In genomic region chr10:4044421-4044820, GRCm38 (mm10) we compare ENCODE assay signal across 29 mouse cellular contexts.
DNase-seq lines count a peak whose midpoint lies in the region; ATAC-seq and TF ChIP-seq lines count a peak whose summit lies in the region.
"Had no signal": no experiment of that assay in that cellular context is flagged by ENCODE, and none has a peak within 500 bp of the region (broad histone marks: within the 10 kb centered on the region; RNA-seq: fewer than 3 reads in every experiment).

No protein-coding gene starts in this region.

- ATAC-seq in intestine, postnatal 0 days, result no peak
- no peak for ATAC-seq in intestine, embryonic 16.5 days
- ATAC-seq in stomach, postnatal 0 days (ENCODE audit: low FRiP score, low TSS enrichment), result no peak
- ATAC-seq: activated CD4-positive, CD25-positive, alpha-beta regulatory T cell, adult 4 months; forebrain, embryonic 13.5 days; forebrain, embryonic 16.5 days; hindbrain, postnatal 0 days; inflammation-experienced regulatory T-cells, adult 6 months; Patski had no signal

- peak; percentile 18; the same call in 1 of the 2 replicates for TF ChIP-seq CTCF in gastrocnemius, adult 2 months (IDR thresholded peaks at IDR 0.05)
- peak; percentile 12; the same call in 1 of the 2 replicates for TF ChIP-seq CTCF in intestine, postnatal 0 days (IDR thresholded peaks at IDR 0.05; ENCODE audit: low read depth)
- TF ChIP-seq CTCF in left cerebral cortex, adult 2 months (IDR thresholded peaks at IDR 0.05), result peak; percentile 11; the same call in 1 of the 2 replicates
- 0 out of 2 replicates have a peak, but pooled peaks have one; percentile 19 for TF ChIP-seq CTCF in stomach, postnatal 0 days (IDR thresholded peaks at IDR 0.05; ENCODE audit: low read depth)

- no peak overlapping the region for H3K4me3 ChIP-seq in gastrocnemius, adult 2 months
- H3K4me3 ChIP-seq in intestine, postnatal 0 days (ENCODE audit: low read depth, low read length), result no peak overlapping the region
- no peak overlapping the region for H3K4me3 ChIP-seq in intestine, embryonic 16.5 days (ENCODE audit: low read length)
- H3K4me3 ChIP-seq in left cerebral cortex, adult 2 months, result no peak overlapping the region
- H3K4me3 ChIP-seq in stomach, postnatal 0 days (ENCODE audit: low read depth, low read length), result no peak overlapping the region
- H3K4me3 ChIP-seq: forebrain, embryonic 10.5 days; forebrain, embryonic 13.5 days; heart, embryonic 10.5 days; heart, embryonic 13.5 days had no signal

- H3K27me3 ChIP-seq in intestine, postnatal 0 days (replicated peaks; ENCODE audit: control insufficient read depth, insufficient read depth, low read length), result no peaks in the 10 kb centered on the region
- no peaks in the 10 kb centered on the region for H3K27me3 ChIP-seq in intestine, embryonic 16.5 days (replicated peaks; ENCODE audit: control insufficient read depth, insufficient read depth, low read length)
- H3K27me3 ChIP-seq in stomach, postnatal 0 days (ENCODE audit: control insufficient read depth, insufficient read depth, low read length), result no peaks in the 10 kb centered on the region
- H3K27me3 ChIP-seq: CH12.LX; forebrain, embryonic 13.5 days; heart, embryonic 13.5 days; Patski had no signal

- no peaks in the 10 kb centered on the region for H3K4me1 ChIP-seq in intestine, postnatal 0 days (replicated peaks; ENCODE audit: control insufficient read depth, insufficient read depth, low read length)
- H3K4me1 ChIP-seq in intestine, embryonic 16.5 days (ENCODE audit: control insufficient read depth, insufficient read depth, low read length), result 0 out of 2 replicates have a peak, but pooled peaks cover 2% of the 10 kb centered on the region
- H3K4me1 ChIP-seq in stomach, postnatal 0 days (replicated peaks; ENCODE audit: control insufficient read depth, insufficient read depth), result no peaks in the 10 kb centered on the region
- H3K4me1 ChIP-seq: forebrain, embryonic 10.5 days; forebrain, embryonic 13.5 days had no signal

- WGBS in intestine, postnatal 0 days, result 70% methylated on average over 7 of the region's 7 CpGs
- WGBS in intestine, embryonic 16.5 days, result 77% methylated on average over 7 of the region's 7 CpGs
- WGBS in stomach, postnatal 0 days, result 71% methylated on average over 7 of the region's 7 CpGs

- H3K4me2 ChIP-seq in intestine, postnatal 0 days (replicated peaks; ENCODE audit: low read depth), result no peak overlapping the region
- no peak overlapping the region for H3K4me2 ChIP-seq in intestine, embryonic 16.5 days (ENCODE audit: low read depth, low read length)
- H3K4me2 ChIP-seq in stomach, postnatal 0 days (replicated peaks; ENCODE audit: low read depth), result no peak overlapping the region
- H3K4me2 ChIP-seq: forebrain, embryonic 13.5 days; heart, embryonic 13.5 days; hindbrain, embryonic 14.5 days had no signal

- intact Hi-C loops in gastrocnemius, adult 2 months (cut with DNase I), result no loop called here
- intact Hi-C loops in left cerebral cortex, adult 2 months (cut with DNase I), result loop anchor here (5.0 kb wide), 1 partner anchor 108 kb away; no protein-coding TSS in a partner anchor
- intact Hi-C loops in left cerebral cortex, postnatal 14 days (cut with DNase I), result no loop called here

- H3K9me3 ChIP-seq in intestine, postnatal 0 days (ENCODE audit: control insufficient read depth), result no peaks in the 10 kb centered on the region
- no peaks in the 10 kb centered on the region for H3K9me3 ChIP-seq in intestine, embryonic 16.5 days (ENCODE audit: control insufficient read depth, low read length)
- no peaks in the 10 kb centered on the region for H3K9me3 ChIP-seq in stomach, postnatal 0 days (ENCODE audit: control insufficient read depth, low read length)
- H3K9me3 ChIP-seq: forebrain, embryonic 10.5 days; forebrain, embryonic 13.5 days; G1E; heart, embryonic 10.5 days; heart, embryonic 13.5 days had no signal

- peak overlapping the region; percentile 58; the same call in 1 of the 2 replicates for H3K27ac ChIP-seq in gastrocnemius, adult 2 months
- H3K27ac ChIP-seq in intestine, postnatal 0 days (ENCODE audit: low read depth, low read length), result no peak overlapping the region
- H3K27ac ChIP-seq in intestine, embryonic 16.5 days (ENCODE audit: low read length), result no peak overlapping the region
- no peak overlapping the region for H3K27ac ChIP-seq in left cerebral cortex, adult 2 months
- H3K27ac ChIP-seq in stomach, postnatal 0 days (replicated peaks), result no peak overlapping the region
- H3K27ac ChIP-seq: forebrain, embryonic 10.5 days; forebrain, embryonic 13.5 days; heart, embryonic 10.5 days; heart, embryonic 13.5 days; hindbrain, embryonic 14.5 days; hindbrain, postnatal 0 days had no signal

- no peak for DNase-seq in gastrocnemius, adult 2 months
- no peak for DNase-seq in gastrocnemius, postnatal 10 days
- DNase-seq in left cerebral cortex, adult 2 months (ENCODE audit: extremely low spot score in 1 of 2, low spot score in 2 of 2), result no peak
- no peak for DNase-seq in left cerebral cortex, postnatal 14 days (ENCODE audit: low spot score in 2 of 2)
- DNase-seq in stomach, postnatal 0 days (ENCODE audit: low spot score), result no peak
- no peak for DNase-seq in thymus, adult 18-20 months
- DNase-seq: adrenal gland, postnatal 10 days; B cell, adult 2 months; cerebellum, adult 18-20 months; cerebellum, adult 9-10 months; cerebellum, postnatal 14 days; gastrocnemius, postnatal 25 days; heart, postnatal 14 days; heart, postnatal 4 days; kidney, adult 11 months had no signal

- H3K36me3 ChIP-seq in intestine, postnatal 0 days (ENCODE audit: control insufficient read depth, insufficient read depth), result peaks cover 6% of the 10 kb centered on the region
- no peaks in the 10 kb centered on the region; the same call in 1 of the 2 replicates for H3K36me3 ChIP-seq in intestine, embryonic 16.5 days (ENCODE audit: control insufficient read depth, insufficient read depth, low read length)
- no peaks in the 10 kb centered on the region for H3K36me3 ChIP-seq in stomach, postnatal 0 days (ENCODE audit: control insufficient read depth, insufficient read depth, low read length)

- no peak overlapping the region for H3K9ac ChIP-seq in intestine, postnatal 0 days (ENCODE audit: low read depth, low read length)
- H3K9ac ChIP-seq in intestine, embryonic 16.5 days (ENCODE audit: low read depth, low read length), result no peak overlapping the region
- no peak overlapping the region for H3K9ac ChIP-seq in stomach, postnatal 0 days (ENCODE audit: low read length)
- H3K9ac ChIP-seq: forebrain, embryonic 13.5 days; heart, embryonic 13.5 days; hindbrain, embryonic 14.5 days had no signal

- no peak for TF ChIP-seq EP300 in stomach, postnatal 0 days (optimal IDR thresholded peaks at IDR 0.05)
